Mouse (Mus musculus): ENCODE measurements at regions not wholly inside any gene's neighbourhood (a gene's known extent, or its start where the extent isn't known, plus 50 kb on each side); places are given as distances from the start of the nearest gene placed in this dataset.

GRCm38 (mm10) chr16:27586307-27586706 lies 197.6 kb downstream of the Ccdc50 start:
- no peak for DNase-seq (ENCODE audit: extremely low spot score, low read depth, low spot score)

GRCm38 (mm10) chr16:27609366-27609765 lies 220.7 kb downstream of the Ccdc50 start:
- DNase-seq (ENCODE audit: extremely low spot score, low read depth, low spot score): no peak

- no peak for DNase-seq (ENCODE audit: extremely low spot score, low read depth, low spot score)
These were observed 252.6 kb downstream of the Ccdc50 start for GRCm38 (mm10) chr16:27641306-27641705.

- DNase-seq (ENCODE audit: extremely low spot score, low read depth, low spot score): peak; percentile 5
These were observed 289.6 kb downstream of the Ccdc50 start for GRCm38 (mm10) chr16:27678275-27678674.

- DNase-seq (ENCODE audit: extremely low spot score, low read depth, low spot score): no peak
These were observed 294.3 kb downstream of the Ccdc50 start for GRCm38 (mm10) chr16:27682926-27683325.

- no peak for DNase-seq (ENCODE audit: extremely low spot score, low read depth, low spot score)
These were observed 295.2 kb downstream of the Ccdc50 start for GRCm38 (mm10) chr16:27683826-27684225.

GRCm38 (mm10) chr16:27709946-27710345 lies 321.3 kb downstream of the Ccdc50 start:
- no peak for DNase-seq (ENCODE audit: extremely low spot score, low read depth, low spot score)

GRCm38 (mm10) chr16:27723445-27723844 lies 334.8 kb downstream of the Ccdc50 start:
- no peak for DNase-seq (ENCODE audit: extremely low spot score, low read depth, low spot score)
